Mouse (Mus musculus) frontal cortex, adult (tissue): ENCODE data around the gene Vps33a.

Experiments
- ATAC-seq: cut with Nextera tagmentation; 2 replicates; pipeline ENCODE4 v1.9.2; 2017; ENCODE audit warnings: mild to moderate bottlenecking, moderate library complexity, mixed read lengths; ENCODE audit not compliant: low TSS enrichment

Vps33a gene

GRCm38 (mm10) chr5:123572357-123573186 is at the start of gene Vps33a:
Gene Vps33a, minus strand, starts transcription at chr5:123573038.
- peak; percentile 93 for ATAC-seq

DNA sequence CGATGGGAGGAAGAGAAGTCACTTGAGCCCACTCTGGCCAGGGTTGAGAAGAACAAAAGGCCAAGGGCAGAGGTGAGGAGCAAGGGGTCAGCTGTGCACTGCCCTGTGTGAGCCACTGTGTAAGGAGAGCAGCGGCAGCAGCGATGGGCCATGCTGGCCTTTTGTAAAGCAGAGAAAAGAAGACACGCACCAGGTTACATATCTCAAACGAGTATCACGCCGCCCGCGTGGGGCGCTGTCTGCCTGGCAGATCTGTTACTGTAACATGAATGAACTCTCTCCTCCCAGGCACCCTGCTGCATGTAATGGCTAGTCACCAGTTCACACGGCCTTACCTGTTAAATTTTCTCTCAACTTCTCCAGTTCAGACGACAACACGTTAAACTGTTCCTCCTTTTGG is 49.6 kb upstream of the Vps33a start:
- no peak for ATAC-seq

GRCm38 (mm10) chr5:123618558-123618957 is 45.7 kb upstream of the Vps33a start:
- ATAC-seq: no peak

- no peak for ATAC-seq
These were observed 41.4 kb upstream of the Vps33a start for GRCm38 (mm10) chr5:123614246-123614645.

GRCm38 (mm10) chr5:123609843-123610242 is 37.0 kb upstream of the Vps33a start:
- peak; percentile 84 for ATAC-seq

- 0 out of 2 replicates have a peak, but pooled peaks have one; percentile 13 for ATAC-seq
These were observed 36.6 kb upstream of the Vps33a start for GRCm38 (mm10) chr5:123609416-123609815.

DNA sequence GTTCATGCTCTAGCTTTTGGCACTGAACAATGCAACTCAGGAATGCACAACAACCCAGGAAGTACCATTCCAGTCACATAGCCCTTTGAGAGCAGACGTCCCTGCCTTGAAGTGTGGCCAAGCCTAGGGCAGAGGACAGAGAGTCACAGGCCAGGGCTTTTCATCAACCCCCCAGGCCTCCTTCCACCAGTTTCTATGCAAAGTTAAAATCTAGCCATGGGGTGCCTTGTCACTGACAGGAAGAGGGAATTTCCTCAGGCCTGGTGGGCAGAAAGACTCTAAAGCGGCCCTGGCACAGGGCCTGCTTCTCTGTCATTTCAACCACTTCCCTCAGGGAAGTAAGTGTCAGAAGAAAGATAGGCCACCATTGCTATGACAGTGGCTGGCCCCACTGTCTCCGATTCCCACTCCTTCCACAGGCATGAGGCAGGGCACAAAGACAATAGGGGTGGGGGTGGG is 34.4 kb upstream of the Vps33a start:
- no peak for ATAC-seq

GRCm38 (mm10) chr5:123603496-123603895 is 30.7 kb upstream of the Vps33a start:
- ATAC-seq: peak; percentile 83

DNA sequence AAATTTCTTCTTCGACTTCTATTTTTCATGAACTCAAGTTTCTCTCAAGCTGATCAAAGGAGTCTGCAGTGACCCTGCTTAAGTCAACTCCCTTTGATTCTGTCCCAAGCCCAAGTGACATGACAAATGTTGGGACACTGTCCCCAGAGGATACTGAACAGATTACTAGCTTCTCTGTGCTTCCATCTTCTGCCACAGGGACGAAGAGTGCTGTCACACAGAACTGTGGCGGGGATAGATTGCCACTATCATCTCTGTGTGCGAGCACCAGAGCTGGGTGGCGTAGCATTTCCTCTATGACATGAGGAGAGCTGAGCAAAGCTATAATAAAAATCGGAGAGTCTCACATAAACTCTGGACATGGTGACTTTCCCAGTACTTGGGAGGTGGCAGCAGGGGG is 29.3 kb upstream of the Vps33a start:
- ATAC-seq: 0 out of 2 replicates have a peak, but pooled peaks have one; percentile 18

DNA sequence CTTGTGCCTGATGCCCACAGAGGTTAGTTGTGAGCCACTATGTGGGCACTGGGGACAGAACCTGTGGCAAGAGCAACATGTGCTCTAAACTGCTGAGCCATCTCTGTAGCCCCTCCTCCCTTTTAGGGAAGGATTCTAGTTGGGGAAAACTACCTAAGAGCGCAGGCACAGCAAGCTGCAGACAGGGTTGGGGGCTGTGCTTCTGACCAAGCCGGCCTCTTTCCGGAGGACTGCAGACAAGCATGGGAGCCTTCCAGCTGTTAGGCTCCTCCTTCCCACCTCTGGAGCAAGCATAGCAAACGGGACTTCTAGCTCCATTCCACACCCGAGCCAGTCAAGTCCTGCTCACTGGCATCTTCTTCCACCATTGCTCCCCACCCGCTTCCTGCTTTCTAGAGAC is 26.5 kb upstream of the Vps33a start:
- ATAC-seq: no peak

- peak; percentile 92 for ATAC-seq
These were observed 20.9 kb upstream of the Vps33a start for GRCm38 (mm10) chr5:123593622-123594280.

GRCm38 (mm10) chr5:123580043-123580442 is 7.2 kb upstream of the Vps33a start:
- no peak for ATAC-seq

DNA sequence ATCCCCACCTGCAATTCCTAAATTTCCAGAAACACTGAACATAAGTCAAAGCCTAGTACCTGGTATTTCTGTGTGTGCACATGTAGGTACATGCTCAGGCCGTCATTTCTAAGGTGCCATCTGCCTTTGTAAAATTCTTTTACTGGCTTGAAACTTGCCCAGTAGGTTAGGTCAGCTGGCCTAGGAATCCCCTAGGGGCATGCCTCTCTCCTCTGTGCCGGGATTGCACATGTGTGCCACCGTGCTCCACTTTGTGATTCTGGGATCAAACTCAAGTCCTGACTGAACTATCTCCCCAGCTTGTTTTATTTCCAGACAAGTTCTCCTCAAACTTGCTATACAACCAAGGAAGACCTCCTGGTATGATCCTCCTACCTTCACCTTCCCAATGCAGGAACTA is 3.9 kb upstream of the Vps33a start:
- ATAC-seq: no peak

DNA sequence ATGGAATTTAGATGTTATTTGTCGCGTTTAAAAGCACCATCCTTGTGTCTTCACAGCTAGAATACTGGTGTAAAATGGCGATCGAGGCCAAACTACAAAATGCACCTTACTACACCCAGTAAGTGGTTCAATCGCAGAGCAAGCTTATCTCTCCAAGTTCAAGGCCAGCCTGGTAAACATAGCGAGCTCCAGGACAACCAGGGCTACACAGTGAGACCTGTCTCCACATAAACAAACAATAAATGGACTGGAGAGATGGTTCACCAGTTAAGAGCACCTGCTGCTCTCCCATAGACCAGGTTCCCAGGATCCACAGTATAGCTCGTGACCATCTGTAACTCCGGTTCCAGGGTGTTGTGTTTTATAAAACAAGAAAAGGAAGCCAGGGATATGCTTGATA is 524 bp upstream of the Vps33a start:
- ATAC-seq: 0 out of 2 replicates have a peak, but pooled peaks have one; percentile 17

DNA sequence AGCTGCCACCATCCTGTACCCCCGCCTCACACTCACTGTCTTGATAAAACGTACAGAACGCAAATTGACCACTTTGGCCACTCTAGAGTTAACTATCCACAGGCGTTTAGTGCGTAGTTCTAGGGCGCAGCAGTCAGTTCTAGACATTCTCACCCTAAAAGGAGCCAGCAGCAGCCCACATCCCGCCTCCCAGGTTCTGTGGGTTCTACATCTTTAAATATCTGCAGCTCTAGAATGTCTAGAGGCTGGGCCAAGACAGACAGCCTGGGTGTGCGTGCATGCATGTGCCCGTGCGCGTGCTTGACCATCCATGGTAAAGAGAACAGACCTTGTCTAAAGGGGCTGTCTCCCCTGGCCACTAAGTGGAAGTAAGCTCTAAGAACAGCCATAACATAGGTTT is 11.7 kb downstream of the Vps33a start:
- ATAC-seq: peak; percentile 84

DNA sequence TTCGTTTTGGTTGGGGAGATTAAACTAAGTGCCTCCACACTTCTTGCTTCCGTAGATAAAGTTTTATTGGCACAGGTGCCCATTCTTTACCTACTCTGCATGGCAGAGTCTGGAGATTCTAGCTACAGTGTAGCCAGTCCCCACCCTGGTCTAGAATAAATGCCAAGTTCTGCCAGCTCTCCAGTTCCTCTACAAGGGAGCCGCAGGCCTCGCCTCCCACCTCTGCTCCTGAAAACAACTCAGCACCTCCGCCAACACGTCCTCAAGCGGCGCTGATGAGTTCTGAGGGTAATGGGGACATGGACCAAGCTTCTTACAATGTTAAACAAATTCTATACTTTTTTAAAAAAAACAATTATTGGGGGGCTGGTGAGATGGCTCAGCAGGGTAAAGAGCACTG is 13.2 kb downstream of the Vps33a start:
- ATAC-seq: peak; percentile 53; the same call in 1 of the 2 replicates

GRCm38 (mm10) chr5:123556451-123556850 is 16.4 kb downstream of the Vps33a start:
- no peak for ATAC-seq

DNA sequence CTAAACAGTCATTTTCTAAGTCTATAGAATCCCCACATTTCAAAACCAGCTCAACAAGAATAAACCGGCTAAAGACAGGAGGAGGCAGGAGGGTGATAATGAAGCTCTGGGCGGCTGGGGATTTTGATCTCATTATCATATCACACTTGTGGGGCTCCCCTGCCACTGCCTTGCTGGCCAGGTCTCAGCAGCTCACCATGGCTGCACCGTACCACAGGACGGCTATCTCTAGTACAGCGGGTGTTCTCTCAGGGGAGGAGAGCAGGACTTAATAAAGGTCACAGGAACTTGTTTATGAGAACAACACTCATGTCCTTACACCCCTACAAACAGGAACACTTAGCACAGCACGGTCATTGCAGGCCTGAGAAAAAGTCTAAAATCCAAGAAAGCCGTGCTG is 17.1 kb downstream of the Vps33a start:
- no peak for ATAC-seq

GRCm38 (mm10) chr5:123533801-123534200 is 39.0 kb downstream of the Vps33a start:
- no peak for ATAC-seq

GRCm38 (mm10) chr5:123530056-123530455 is 42.8 kb downstream of the Vps33a start:
- no peak for ATAC-seq

GRCm38 (mm10) chr5:123528641-123529040 is 44.2 kb downstream of the Vps33a start:
- ATAC-seq: no peak

GRCm38 (mm10) chr5:123525916-123526495 is 46.8 kb downstream of the Vps33a start:
- ATAC-seq: no peak

- no peak for ATAC-seq
These were observed 47.6 kb downstream of the Vps33a start, which contains the start of gene Gm49027 for GRCm38 (mm10) chr5:123525281-123525680. Gene Gm49027, minus strand, starts transcription at chr5:123525488.
